Mouse (Mus musculus) cortical plate, adult 2 months (tissue): Measurements from ENCODE around the gene 4930524B15Rik.

ENCODE experiments used
- CTCF ChIP-seq: fragments of 200-500 bp; IDR thresholded peaks from 2 replicates; pipeline ENCODE4 v1.5.1; 2011; ENCODE audit warnings: mild to moderate bottlenecking, control low read depth, low read length; ENCODE audit not compliant: insufficient read depth; ENCODE audit errors: extremely low read depth
- POLR2A ChIP-seq: fragments of 200-500 bp; IDR thresholded peaks from 2 replicates; pipeline ENCODE4 v1.6.1; 2011; ENCODE audit warnings: mild to moderate bottlenecking, low read length, control low read depth; ENCODE audit not compliant: insufficient read depth; ENCODE audit errors: extremely low read depth

GRCm38 (mm10) chr11:32010663-32010970 is 45.2 kb downstream of the 4930524B15Rik start:
- TF ChIP-seq CTCF (no peak), POLR2A (no peak)
